Mouse (Mus musculus): Measurements from ENCODE around the gene Lsm4. TPM values are rescaled to one million over a fixed set of nuclear protein-coding genes. Genes with fewer than 3 reads are reported as not detected.

The Lsm4 gene
- total and polyA plus RNA-seq, 3 experiments = 152 to 2,024 (median 514) TPM

- no peak overlapping the region for H3K4me3 ChIP-seq (ENCODE audit: control insufficient read depth in 1 of 2, insufficient read depth in 1 of 2, low read depth in 2 of 2, low read length in 2 of 2)
- TF ChIP-seq TBP (IDR thresholded peaks at IDR 0.05; ENCODE audit: low read depth, low read length) (no peak), CHD2 (IDR thresholded peaks at IDR 0.05; ENCODE audit: low read length) (no peak), TCF12 (IDR thresholded peaks at IDR 0.05; ENCODE audit: low read depth, low read length) (no peak), ELF1 (IDR thresholded peaks at IDR 0.05; ENCODE audit: low read depth, low read length) (no peak)
- peaks cover 22% of the 10 kb centered on the region for H3K79me2 ChIP-seq (ENCODE audit: control insufficient read depth, insufficient read depth, low read length, poor library complexity)
- peaks cover 5 to 21% of the 10 kb centered on the region in 2 experiments; a peak in 3 of 4 replicates for H3K4me1 ChIP-seq (ENCODE audit: control insufficient read depth in 1 of 2, insufficient read depth in 2 of 2, low read length in 2 of 2)
- peak overlapping the region; percentile 84 for H3K9ac ChIP-seq (ENCODE audit: control insufficient read depth, low read depth, low read length, poor library complexity, severe bottlenecking)
- no peaks in the 10 kb centered on the region for H3K27me3 ChIP-seq (ENCODE audit: control insufficient read depth in 1 of 2, insufficient read depth in 2 of 2, low read length in 2 of 2)
- no peaks in the 10 kb centered on the region for H3K9me3 ChIP-seq (replicated peaks; ENCODE audit: insufficient read depth, low read length)
- peaks cover 0 to 20% of the 10 kb centered on the region in 2 experiments; a peak in 2 of 4 replicates for H3K36me3 ChIP-seq (ENCODE audit: control insufficient read depth in 1 of 2, insufficient read depth in 2 of 2, low read length in 2 of 2)
- peak; percentile 27 for DNase-seq (ENCODE audit: low read depth, low spot score)
- H3K27ac ChIP-seq (ENCODE audit: control insufficient read depth, low read depth, low read length) = peak overlapping the region; percentile 89
Measured at GRCm38 (mm10) chr8:70674716-70675115, 1.7 kb downstream of the Lsm4 start.

DNA sequence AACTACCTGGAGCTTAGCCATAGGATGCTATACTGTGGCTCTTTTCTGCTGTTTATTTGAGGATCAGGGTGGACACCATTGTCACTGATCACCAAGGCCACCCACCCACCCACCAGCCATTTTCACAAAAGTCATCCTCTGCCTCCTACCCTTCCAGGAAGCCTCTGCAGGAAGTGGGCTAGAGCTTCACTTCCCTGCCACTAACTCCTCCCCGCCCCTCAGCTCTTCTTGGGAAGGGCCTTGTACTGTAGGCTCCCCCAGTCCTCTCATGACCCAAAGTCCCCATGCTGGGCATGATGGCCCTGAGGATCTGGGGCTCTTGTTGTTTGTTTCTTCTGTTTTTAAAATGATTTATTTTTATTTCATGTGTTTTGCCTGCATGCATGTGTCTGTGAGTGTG is 2.3 kb downstream of the Lsm4 start:
- H3K4me1 ChIP-seq (ENCODE audit: control insufficient read depth in 1 of 2, insufficient read depth in 2 of 2, low read length in 2 of 2) = peaks cover 5 to 21% of the 10 kb centered on the region in 2 experiments; a peak in 3 of 4 replicates
- no peak overlapping the region for H3K4me3 ChIP-seq (ENCODE audit: control insufficient read depth in 1 of 2, insufficient read depth in 1 of 2, low read depth in 2 of 2, low read length in 2 of 2)
- peaks cover 0 to 20% of the 10 kb centered on the region in 2 experiments; a peak in 2 of 4 replicates for H3K36me3 ChIP-seq (ENCODE audit: control insufficient read depth in 1 of 2, insufficient read depth in 2 of 2, low read length in 2 of 2)
- peak; percentile 29 for DNase-seq (ENCODE audit: low read depth, low spot score)
- peaks cover 22% of the 10 kb centered on the region for H3K79me2 ChIP-seq (ENCODE audit: control insufficient read depth, insufficient read depth, low read length, poor library complexity)
- H3K27ac ChIP-seq (ENCODE audit: control insufficient read depth, low read depth, low read length) = no peak overlapping the region; the same call in 1 of the 2 replicates
- TF ChIP-seq RCOR1 (IDR thresholded peaks at IDR 0.05; ENCODE audit: low read depth, low read length) (no peak), POLR2A (IDR thresholded peaks at IDR 0.05; ENCODE audit: control insufficient read depth in 1 of 2, insufficient read depth in 1 of 2, low read depth in 1 of 2, low read length in 2 of 2, poor library complexity in 1 of 2) (no peak), MEF2A (IDR thresholded peaks at IDR 0.05; ENCODE audit: extremely low read depth, insufficient replicate concordance, low read depth, low read length, poor library complexity, severe bottlenecking) (no peak), GATA1 (IDR thresholded peaks at IDR 0.05; ENCODE audit: low read depth, low read length) (no peak), MAX (IDR thresholded peaks at IDR 0.05; ENCODE audit: low read length) (no peak), BHLHE40 (IDR thresholded peaks at IDR 0.05; ENCODE audit: borderline replicate concordance, low read depth, low read length) (no peak), UBTF (IDR thresholded peaks at IDR 0.05; ENCODE audit: borderline replicate concordance, insufficient read depth, low read depth, low read length) (no peak), SIN3A (IDR thresholded peaks at IDR 0.05; ENCODE audit: low read length) (no peak)
- no peaks in the 10 kb centered on the region for H3K9me3 ChIP-seq (replicated peaks; ENCODE audit: insufficient read depth, low read length)
- no peaks in the 10 kb centered on the region for H3K27me3 ChIP-seq (ENCODE audit: control insufficient read depth in 1 of 2, insufficient read depth in 2 of 2, low read length in 2 of 2)
- no peak overlapping the region for H3K9ac ChIP-seq (ENCODE audit: control insufficient read depth, low read depth, low read length, poor library complexity, severe bottlenecking)

- no peak for DNase-seq (ENCODE audit: low read depth, low spot score)
- Histone ChIP-seq H3K9ac (ENCODE audit: control insufficient read depth, low read depth, low read length, poor library complexity, severe bottlenecking) (no peak overlapping the region), H3K9me3 (replicated peaks; ENCODE audit: insufficient read depth, low read length) (no peaks in the 10 kb centered on the region), H3K4me3 (ENCODE audit: control insufficient read depth in 1 of 2, insufficient read depth in 1 of 2, low read depth in 2 of 2, low read length in 2 of 2) (no peak overlapping the region), H3K27ac (ENCODE audit: control insufficient read depth, low read depth, low read length) (no peak overlapping the region), H3K4me1 (ENCODE audit: control insufficient read depth in 1 of 2, insufficient read depth in 2 of 2, low read length in 2 of 2) (peaks cover 5 to 18% of the 10 kb centered on the region in 2 experiments; a peak in 3 of 4 replicates), H3K27me3 (ENCODE audit: control insufficient read depth in 1 of 2, insufficient read depth in 2 of 2, low read length in 2 of 2) (no peaks in the 10 kb centered on the region), H3K79me2 (ENCODE audit: control insufficient read depth, insufficient read depth, low read length, poor library complexity) (peaks cover 22% of the 10 kb centered on the region), H3K36me3 (ENCODE audit: control insufficient read depth in 1 of 2, insufficient read depth in 2 of 2, low read length in 2 of 2) (peaks cover 0 to 17% of the 10 kb centered on the region in 2 experiments; a peak in 2 of 4 replicates)
- no peak for TF ChIP-seq SMC3 (IDR thresholded peaks at IDR 0.05; ENCODE audit: low read depth, low read length)
Measured at GRCm38 (mm10) chr8:70677451-70678080, 4.5 kb downstream of the Lsm4 start.

All from MEL (cell line).